Mouse (Mus musculus) CD4-positive, CD25-positive, alpha-beta regulatory T cell, adult 4 months (primary cell): ENCODE data around the gene Yap1. TPM values are rescaled to one million over a fixed set of nuclear protein-coding genes. Genes with fewer than 3 reads are reported as not detected.

Source experiments
- ATAC-seq: one replicate; pipeline ENCODE4 v1.8.0; 2017
- polyA plus RNA-seq, 2 experiments: library from polyadenylated mRNA; unstranded; fragments of 100-300 nt; shearing (Covaris generic); gene quantifications; one replicate each; pipeline ENCODE4 v1.2.1; 2017

Gene Yap1
- not detected for polyA plus RNA-seq

DNA sequence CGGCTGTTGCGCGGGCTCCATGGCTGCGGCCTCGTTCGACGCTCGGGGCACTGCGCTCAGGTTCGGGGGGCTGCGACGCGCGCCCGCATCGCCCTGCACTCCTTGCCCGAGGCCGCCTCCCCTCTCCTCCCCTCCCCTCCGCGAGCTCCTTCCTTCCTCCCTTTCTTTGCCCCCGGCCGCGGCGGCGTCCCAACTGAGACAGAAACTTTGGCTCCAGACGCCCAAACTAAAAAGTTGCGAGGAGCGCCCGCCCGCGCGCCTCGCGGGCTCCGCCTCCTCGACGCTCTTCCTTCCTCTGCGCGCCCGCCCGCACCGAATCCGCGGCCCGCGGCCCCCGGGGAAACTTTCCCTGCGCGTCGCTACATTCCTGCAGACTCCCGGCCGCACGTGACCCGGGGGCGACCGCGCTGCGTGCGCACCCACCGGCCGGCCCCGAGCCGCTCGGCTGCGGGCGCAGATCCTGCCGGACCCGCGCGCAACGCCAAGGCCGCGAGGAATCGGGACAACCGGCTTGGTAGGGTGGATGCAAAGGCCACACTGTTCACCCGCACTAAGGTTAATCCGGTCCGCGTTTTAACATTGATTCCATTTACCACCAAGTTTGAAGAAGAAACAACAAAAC lies at the start of gene Yap1:
TSS of gene Yap1 (minus strand) at position 227 of the 622 bp plus-strand sequence.
- peak; percentile 64 for ATAC-seq

DNA sequence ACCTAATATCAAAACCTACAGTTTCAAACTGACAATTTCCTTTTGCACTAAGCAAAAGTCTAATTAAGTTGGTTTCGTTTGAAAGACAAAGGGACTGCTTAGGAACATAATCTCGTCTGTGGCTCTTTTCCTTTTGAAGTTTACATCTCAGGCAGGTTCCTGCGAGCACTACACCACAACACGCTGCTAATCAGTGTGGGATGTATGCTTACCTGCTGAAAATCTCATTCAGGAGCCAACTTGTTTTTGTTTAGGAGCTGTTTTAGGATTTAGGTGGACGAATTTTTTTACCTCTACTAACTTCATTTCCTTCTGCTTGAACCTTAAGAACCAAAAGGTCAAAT lies 38.6 kb upstream of the Yap1 start:
- peak; percentile 63 for ATAC-seq

DNA sequence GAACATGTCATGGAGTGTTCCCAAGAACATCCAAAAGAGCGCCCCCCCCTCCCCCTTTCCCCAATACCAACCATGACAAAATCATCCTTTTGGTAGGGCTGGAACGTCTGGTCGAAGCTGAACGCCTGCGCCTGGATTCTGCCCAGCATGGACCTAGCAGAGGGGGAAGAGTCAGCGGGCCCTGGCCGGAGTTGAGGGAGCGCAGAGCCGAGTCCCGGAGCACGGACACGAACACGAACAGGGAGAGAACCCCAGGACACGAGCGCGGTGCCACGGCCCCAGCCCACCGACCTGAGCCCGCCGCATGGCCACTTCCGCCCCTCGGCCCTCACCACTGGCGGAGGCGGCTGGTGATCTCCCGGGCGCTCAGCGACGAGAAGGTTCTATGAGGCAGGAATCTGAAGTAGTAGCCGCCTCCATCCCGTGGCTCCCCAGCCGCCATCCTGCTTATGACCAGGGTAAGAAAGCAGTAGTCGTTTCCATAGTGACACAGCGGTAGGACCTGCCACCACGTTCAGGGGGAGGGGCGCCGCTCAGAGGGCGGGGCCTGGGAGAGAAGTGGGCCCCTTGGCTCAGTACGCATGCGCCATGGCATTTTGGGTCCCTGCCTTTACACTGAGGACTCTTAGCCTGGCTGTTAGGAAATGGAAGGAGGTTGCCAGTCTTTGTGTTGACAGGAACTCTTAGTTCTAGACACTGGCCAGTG lies 38.1 kb upstream of the Yap1 start, which contains the start of gene Cfap300:
TSS of gene Cfap300 (minus strand) at position 486 of the 706 bp plus-strand sequence.
- ATAC-seq, result peak; percentile 94

DNA sequence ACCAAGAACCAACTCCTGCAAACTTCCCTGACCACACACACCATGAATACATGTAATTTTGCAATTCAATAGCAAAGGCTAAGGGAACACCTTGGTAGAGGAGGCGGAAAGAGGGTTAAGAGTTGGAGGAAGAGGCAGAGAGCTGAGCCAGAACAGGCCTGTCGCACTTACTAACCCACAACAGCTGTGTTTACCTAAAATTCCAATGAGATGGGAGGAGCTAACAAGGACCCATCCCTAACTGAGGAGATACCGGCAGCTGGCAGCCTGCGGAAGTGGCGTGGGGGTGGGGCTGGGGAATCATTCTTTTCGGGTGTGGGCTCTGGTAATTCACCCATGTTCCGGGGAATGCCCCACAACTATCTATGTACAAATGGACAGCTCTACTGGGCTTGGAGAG lies 31.1 kb upstream of the Yap1 start:
- no peak for ATAC-seq

DNA sequence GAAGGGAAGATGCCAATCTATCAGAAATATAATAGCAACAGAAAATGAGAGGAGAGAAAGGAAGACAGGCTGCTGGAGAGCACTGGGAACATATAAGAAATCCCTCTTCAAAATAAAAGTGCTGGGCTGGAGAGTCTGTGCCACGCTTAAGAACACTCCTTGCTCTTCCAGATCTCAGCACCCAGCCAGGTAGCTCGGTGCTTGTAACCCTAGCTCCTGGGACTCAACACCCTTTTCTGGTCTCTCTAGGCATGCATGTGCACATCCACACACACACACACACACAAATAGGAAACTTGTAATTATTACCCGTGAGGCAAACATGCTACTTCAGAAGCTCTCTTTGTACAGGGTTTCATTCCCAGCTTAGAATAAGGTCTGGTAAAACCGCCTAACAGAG lies 30.7 kb upstream of the Yap1 start:
- ATAC-seq, result no peak

DNA sequence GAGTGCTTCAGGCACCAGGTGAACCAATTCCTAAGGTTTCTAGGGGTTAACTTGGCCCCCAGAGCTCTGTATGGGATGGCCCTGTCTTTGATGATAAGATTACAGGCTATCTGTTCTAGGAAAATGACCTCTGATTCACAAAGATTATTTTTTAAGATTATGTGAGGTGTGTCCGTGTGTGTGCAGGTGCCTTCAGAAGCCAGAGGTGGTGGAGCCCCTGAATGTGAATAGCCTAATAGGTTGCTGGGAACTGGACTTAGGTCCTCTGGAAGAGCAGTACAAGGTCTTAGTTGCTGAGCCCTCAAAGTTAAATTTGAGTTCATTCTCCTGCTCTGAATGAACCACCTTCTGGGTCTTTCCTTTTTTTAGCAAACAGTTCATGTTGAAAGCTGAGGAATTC lies 29.7 kb upstream of the Yap1 start:
- ATAC-seq, result no peak

DNA sequence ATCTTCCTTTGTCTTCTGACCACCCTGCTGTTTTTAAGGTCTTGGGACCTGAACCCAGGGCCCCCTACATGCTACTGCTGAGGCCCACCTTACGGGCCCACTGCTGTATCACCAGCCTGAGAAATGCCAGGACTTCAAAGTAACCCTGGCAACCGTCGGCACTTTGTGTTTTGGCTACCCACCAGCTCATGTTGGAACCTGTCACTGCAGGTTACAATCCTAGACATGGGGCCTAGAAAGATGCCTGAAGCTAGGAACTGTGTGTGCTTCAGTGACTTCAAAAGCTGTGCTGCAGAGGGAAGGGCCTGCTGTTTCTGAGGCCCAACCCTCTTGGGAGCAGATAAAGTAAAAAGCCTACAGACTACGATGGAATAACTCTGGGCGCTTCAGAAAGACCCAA lies 28.5 kb upstream of the Yap1 start:
- ATAC-seq, result no peak

DNA sequence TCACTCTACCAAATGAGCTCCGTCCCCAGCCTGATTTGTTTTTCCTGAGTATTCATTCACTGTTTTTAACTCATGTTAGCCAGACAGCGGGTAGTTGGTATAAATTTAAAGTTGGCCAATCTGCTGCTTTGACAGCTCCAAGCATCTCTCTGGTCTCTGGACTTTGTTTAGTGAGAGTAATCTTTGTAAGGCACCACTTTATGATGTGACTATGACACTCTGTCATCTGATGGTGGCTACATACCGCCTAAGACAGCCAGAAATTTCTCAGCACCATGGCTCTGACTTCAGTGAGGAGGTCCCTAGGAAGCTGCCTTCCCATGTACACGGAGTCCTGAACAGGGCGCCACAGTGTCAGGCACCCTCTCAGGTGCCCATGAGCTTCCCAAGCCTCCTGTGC lies 14.2 kb upstream of the Yap1 start:
- no peak for ATAC-seq

DNA sequence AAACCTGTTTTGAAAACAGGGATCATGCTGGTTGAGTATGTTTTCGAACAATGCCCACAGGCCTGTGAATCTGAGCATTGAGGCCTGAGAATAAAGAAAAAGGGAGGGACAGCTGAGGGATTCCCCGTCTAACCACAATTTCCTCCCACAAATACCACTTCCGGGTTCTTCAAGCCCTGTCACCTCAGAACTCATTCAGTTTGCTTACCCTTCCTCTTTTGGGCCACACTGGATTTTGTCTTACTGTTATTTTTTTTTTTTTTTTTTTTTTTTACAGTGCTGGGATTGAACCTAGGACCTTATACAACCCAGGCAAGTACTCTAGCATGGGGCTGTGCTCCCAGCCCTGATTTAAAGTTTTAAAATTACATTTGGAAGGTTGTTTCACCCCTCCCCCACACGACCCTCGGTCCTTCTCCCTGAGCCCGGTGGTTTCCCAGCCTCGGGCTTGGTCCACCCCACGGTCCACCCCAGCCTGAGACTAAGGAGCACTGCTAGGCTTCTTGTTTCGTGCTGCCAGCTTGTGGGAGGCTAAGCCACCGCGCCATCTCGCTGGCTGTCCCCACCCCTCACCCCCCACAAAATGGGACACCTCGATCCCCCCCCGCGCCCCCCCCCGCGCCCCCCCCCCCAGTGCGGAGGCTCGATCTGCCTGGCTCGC lies 13.0 kb upstream of the Yap1 start:
- peak; percentile 95 for ATAC-seq

DNA sequence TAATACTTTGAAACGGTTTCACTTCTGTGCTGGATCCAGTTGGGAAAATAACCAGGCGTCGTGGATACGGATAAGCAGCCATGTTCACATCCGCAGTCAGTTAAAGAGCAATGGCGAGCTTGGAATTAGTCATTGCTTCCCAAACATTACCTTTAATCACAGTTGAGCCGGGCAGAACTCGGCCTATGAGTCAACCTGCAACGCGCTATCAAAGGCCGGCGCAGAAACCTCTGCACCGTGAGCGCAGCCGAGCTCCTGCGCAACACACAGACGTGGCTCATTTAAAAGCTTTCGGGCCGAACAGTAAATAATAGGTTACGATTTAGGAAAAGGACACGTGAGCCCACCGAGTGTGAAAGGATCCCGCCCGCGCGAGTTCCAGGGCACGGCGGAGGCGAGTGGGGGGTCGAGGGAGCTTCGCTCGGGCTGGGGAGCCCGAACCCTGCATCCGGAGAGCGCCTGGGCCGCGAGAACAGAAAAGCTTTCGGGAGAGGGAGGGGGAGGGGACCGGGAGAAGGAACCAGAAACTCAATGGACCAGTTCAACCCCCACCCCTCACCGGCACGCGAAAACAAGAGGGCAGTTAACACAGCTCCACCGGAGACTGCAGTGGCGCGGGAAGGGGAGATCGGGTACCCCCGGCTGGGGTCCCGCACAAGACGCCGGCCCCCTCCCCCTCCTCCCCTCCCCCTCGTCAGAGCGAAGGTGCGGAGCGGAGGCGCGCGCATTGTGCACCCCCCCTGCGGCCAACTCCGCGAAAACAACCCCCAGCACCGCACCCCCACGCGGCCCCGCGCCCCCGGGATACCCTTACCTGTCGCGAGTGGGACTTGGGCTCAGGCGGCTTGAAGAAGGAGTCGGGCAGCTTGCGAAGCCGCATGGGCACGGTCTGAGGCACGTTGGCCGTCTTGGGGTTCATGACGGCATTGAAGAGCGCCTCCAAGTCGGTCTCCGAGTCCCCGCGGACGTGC lies 810 bp downstream of the Yap1 start:
- no peak for ATAC-seq

DNA sequence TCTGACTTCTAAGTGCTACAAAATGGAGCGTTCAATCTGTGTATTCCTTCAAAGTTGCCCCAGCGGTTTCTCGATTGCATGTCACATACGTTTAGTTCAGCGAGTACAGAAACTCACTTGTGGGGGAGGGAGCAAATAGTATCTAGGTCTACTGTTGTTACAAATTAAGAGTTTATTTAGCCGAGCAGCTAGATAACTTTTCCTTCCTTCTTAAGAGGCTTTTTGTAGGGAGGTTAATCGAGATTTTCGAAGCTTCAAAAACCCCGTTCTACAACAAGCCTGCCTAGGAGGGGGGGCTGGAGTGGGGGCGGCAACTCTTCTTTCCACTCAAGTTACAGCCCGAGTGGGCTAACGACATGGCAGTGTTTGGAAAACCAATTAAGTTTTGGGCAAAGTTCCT lies 1.6 kb downstream of the Yap1 start:
- no peak for ATAC-seq

DNA sequence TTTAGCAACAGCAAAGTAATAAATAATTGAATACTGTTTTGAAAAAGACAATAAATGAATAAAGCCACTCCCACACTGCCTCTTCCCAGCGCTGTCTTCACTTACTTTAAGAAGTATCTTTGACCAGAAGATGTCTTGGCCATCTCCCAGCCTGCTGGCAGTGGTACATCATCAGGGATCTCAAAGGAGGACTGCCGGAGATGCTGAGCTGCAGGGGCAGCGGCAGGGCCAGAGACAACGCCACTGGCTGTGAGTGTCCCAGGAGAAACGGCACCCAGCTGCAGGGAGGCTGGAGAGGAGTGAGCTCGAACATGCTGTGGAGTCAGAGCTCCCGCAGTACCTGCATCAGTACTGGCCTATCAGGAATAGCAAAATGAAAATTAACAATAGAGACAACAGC lies 3.0 kb downstream of the Yap1 start:
- ATAC-seq, result no peak

DNA sequence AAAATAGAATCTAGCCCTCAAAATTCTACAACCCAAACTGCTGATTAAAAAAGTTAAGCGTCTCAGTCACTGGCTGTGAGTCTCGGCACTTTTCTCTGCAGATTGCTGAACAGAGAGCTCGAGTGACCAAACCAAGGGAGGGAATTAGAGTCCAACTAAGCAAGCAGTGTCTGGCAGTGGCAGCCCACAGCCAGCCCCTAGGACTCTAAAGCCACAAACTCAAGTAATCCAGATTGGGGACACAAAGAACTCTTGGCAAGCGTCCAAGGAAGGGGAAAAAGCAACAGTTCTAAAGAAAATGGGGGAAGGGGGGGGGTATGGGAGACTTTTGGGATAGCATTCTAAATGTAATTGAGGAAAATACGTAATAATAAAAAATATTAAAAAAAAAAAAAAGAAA lies 10.1 kb downstream of the Yap1 start:
- no peak for ATAC-seq

DNA sequence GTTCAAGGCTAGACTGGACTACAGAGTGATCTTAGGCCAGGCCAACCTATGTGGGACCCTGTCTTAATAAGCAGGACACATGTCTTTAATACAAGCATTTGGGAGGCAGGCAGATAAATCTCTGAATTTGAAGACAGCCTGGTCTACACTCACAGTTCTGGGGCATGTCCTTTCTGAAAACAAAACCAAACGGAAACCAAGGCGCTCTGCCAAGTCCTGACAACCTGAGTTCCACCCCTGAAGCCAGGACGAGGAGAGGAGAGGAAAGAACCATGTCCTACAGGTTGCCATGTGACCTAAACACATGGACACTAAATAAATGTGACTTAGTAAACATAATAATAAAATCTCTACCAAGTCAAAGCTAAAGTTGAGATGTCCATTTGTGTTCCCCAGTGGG lies 11.7 kb downstream of the Yap1 start:
- no peak for ATAC-seq

DNA sequence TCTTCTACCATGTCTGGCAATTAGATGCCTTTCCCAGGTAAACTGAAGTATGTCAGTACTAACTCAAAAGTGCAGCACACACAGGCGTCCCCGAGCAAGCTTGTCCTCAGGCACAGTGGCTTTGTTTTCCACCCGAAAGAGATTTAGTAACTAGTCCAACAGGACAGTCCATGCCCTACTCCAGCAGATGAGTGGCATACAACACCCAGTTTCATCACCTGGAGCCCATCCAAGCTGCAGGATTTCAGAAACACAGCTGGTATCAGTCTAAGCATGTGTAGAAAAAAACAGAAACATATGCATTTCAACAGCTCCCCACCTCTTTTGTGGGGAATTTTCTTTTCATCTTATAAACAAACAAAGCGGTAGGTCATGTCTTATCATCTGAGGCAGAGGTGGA lies 13.5 kb downstream of the Yap1 start:
- no peak for ATAC-seq

DNA sequence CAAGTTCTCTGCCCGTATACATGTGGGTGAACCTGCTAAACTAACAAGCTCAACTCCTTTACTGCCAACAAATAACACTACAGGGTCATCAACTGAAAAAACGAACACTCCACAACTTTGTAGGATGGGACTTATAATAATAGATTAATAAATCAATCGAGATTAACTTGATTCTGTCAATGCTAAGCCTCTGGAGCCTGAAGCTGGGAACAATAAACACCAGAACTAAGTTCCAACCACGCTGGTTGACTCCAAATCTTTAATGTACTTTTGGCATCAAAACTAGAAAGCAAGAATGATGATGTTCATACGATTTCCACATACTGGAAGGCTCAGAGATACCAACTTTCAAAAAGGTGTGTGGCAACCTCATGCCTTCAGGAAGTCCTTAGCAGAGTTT lies 17.3 kb downstream of the Yap1 start:
- ATAC-seq, result no peak

DNA sequence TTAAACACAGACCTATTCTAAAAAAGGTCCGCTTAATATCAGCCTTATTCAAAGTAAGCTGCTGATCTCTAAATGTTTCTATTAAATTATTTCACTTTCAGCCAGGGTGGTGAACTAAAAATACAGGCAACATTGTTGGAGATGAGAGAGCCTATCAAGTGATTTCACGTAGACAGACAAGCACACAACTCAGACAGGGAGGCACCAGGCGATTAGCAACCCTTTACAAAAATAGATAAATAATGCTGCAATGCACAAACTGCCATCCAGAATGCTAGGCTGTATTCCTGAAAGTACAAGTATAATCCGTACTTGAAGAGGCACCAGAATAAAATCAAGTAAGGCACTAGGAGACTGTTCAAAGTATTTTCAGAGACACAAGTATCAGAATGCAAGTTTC lies 20.1 kb downstream of the Yap1 start:
- no peak for ATAC-seq

DNA sequence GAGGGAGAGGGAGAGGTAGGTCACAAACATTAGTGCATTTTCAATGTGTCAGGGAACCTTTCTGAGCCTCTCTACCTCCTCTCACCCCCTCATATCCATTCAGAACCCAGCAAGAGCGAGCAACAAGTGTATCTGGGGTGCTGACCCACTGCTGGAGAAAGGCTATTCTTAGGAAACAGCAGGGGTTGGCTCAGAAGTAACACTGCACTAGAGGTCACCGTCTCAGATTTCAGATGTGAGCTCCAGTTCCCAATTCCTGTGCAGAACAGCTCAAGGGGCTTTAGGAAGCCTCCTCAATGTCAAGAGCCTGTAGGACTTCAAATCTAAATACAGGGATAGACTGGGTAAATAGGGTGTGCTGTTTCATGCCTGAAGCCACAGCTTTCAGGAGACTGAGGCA lies 20.7 kb downstream of the Yap1 start:
- ATAC-seq, result no peak

DNA sequence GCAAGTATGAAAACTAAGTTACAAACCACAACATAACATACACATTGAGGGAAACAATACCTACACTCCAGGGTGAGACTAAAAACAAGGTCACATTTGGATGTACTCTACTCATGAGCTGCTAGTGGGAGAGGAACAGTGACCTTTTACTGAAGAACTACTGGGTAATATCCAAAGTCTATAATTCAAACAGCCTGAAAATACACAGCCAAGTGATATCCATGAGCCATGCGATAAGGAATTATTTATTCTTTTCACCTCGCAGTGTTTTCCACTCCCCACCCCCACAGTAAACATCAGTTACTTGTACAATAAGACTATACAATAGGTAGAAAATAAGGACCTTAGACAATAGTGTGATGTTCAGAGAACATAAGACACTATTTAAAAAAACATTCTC lies 24.2 kb downstream of the Yap1 start:
- no peak for ATAC-seq

DNA sequence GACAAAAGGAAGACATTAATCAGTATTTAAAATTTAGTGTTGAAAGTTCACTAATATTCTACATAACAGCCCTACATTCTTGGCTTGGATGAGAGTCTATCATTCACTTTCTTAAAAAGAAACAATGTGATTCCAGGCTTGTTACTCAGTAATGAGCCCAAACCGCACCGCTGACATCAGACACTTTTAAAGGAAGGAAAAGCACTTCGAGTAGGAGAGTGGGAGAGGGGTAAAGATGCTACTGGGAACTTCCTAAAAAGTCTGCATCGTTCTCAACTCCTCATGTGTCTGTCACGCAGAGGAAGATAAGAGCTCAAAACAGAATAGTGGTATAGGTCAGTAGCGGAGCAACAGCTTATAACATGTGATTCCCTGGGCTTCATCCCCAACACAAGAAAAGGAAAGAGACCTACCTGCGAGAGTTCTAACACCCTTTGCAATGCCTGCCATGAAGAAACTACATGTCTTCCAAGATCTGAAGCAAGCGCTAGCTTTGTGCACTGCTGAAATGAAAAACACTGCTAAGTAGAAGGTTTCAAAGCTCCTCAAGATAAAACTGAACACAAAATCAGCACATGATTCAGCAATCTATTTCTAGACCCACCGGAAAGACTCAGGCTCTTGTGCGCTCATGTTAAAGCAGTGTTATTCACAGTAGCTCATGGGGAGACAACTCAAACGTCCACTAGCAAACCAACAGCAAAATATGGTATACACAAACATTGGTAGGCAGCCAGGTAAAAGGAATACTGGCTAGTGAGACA lies 25.1 kb downstream of the Yap1 start:
- no peak for ATAC-seq

DNA sequence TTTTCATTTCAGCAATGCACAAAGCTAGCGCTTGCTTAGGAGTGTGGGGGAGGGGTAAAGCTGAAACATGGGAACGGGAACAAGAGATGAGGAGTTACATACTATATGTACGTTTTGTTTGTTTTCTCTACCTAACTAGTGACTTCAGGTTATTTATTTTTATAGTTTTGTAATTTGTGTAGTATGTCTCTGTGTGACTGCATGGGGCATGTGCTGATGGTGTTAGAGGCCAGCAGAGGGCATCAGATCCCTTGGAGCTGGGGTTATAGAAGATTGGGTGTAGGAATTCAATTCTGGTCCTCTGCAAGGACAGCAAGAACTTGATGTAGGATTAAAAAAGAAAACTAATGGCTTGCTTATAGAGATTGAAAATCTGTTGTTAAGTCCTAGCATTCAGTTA lies 25.9 kb downstream of the Yap1 start:
- no peak for ATAC-seq

DNA sequence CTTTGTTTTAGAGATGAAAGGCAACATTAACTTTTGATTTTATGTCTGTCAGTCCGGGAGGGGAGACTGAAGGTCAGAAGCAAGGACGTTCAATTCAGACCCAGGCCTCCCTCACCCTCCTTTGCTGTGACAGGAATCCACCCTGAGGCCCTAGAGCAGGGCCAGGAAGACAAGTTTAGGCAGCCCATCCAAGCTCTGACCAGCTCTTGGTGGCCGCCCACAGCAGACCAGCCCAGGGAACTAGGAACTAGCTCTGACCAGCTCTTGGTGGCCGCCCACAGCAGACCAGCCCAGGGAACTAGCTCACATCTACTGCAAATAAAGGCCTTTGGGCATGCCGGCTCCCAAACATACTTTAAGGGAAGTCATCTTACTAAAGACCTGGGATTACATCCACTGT lies 26.8 kb downstream of the Yap1 start:
- no peak for ATAC-seq
